Mouse (Mus musculus) CD4-positive, CD25-positive, alpha-beta regulatory T cell, adult 4 months (primary cell): ENCODE measurements around the gene Pde5a. TPM values are rescaled to one million over a fixed set of nuclear protein-coding genes. Genes with fewer than 3 reads are reported as not detected.

Source experiments
- ATAC-seq: one replicate; pipeline ENCODE4 v1.8.0; 2017
- polyA plus RNA-seq, 2 experiments: library from polyadenylated mRNA; unstranded; fragments of 100-300 nt; shearing (Covaris generic); gene quantifications; one replicate each; pipeline ENCODE4 v1.2.1; 2017

Pde5a gene
- polyA plus RNA-seq, 2 experiments from 2014 or later, result 0.08 to 0.11 TPM

GRCm38 (mm10) chr3:122766930-122767329 is 38.2 kb downstream of the Pde5a start:
- no peak for ATAC-seq

- no peak for ATAC-seq
Measured at GRCm38 (mm10) chr3:122767841-122768240, 39.1 kb downstream of the Pde5a start.

- no peak for ATAC-seq
Measured at GRCm38 (mm10) chr3:122781417-122781816, 52.7 kb downstream of the Pde5a start.

GRCm38 (mm10) chr3:122784245-122784644 is 55.5 kb downstream of the Pde5a start:
- no peak for ATAC-seq

- ATAC-seq, result no peak
Measured at GRCm38 (mm10) chr3:122788314-122788713, 59.6 kb downstream of the Pde5a start.

- no peak for ATAC-seq
Measured at GRCm38 (mm10) chr3:122789544-122789943, 60.8 kb downstream of the Pde5a start.

- no peak for ATAC-seq
Measured at GRCm38 (mm10) chr3:122800050-122800449, 71.3 kb downstream of the Pde5a start.

GRCm38 (mm10) chr3:122800553-122801435 is 72.0 kb downstream of the Pde5a start:
- no peak for ATAC-seq

- ATAC-seq, result no peak
Measured at GRCm38 (mm10) chr3:122801436-122802221, 72.9 kb downstream of the Pde5a start.

- ATAC-seq, result no peak
Measured at GRCm38 (mm10) chr3:122807313-122807712, 78.6 kb downstream of the Pde5a start.

GRCm38 (mm10) chr3:122810090-122810863 is 81.5 kb downstream of the Pde5a start:
- no peak for ATAC-seq

- no peak for ATAC-seq
Measured at GRCm38 (mm10) chr3:122810986-122811385, 82.2 kb downstream of the Pde5a start.

- ATAC-seq, result no peak
Measured at GRCm38 (mm10) chr3:122814531-122814930, 85.8 kb downstream of the Pde5a start.

GRCm38 (mm10) chr3:122818282-122818681 is 89.5 kb downstream of the Pde5a start:
- ATAC-seq, result no peak

- ATAC-seq, result no peak
Measured at GRCm38 (mm10) chr3:122820700-122821099, 92.0 kb downstream of the Pde5a start.

- no peak for ATAC-seq
Measured at GRCm38 (mm10) chr3:122828270-122829058, 99.7 kb downstream of the Pde5a start.

- no peak for ATAC-seq
Measured at GRCm38 (mm10) chr3:122834519-122834918, 105.8 kb downstream of the Pde5a start.

- no peak for ATAC-seq
Measured at GRCm38 (mm10) chr3:122835097-122835850, 106.5 kb downstream of the Pde5a start.

- no peak for ATAC-seq
Measured at GRCm38 (mm10) chr3:122837639-122838038, 108.9 kb downstream of the Pde5a start.

GRCm38 (mm10) chr3:122848410-122849034 is 119.8 kb downstream of the Pde5a start:
- ATAC-seq, result no peak

- no peak for ATAC-seq
Measured at GRCm38 (mm10) chr3:122855149-122855548, 126.4 kb downstream of the Pde5a start.
